Mouse (Mus musculus): ENCODE results near the gene Syvn1. TPM values are rescaled to one million over a fixed set of nuclear protein-coding genes. Genes with fewer than 3 reads are reported as not detected.

Gene Syvn1
- polyA plus RNA-seq, 1 experiment from 2014 or later: 25.0 TPM

- Histone ChIP-seq H3K4me3 (replicated peaks; ENCODE audit: low read depth, low read length) (peak overlapping the region; percentile 94), H3K27me3 (ENCODE audit: insufficient read depth, low read length) (no peaks in the 10 kb centered on the region), H3K27ac (peak overlapping the region; percentile 98), H3K9ac (ENCODE audit: low read depth, low read length) (peak overlapping the region; percentile 86), H3K4me1 (replicated peaks; ENCODE audit: insufficient read depth, low read length) (peaks cover 20% of the 10 kb centered on the region), H3K4me2 (ENCODE audit: low read length) (peak overlapping the region; percentile 100), H3K36me3 (ENCODE audit: insufficient read depth, low read length) (no peaks in the 10 kb centered on the region; the same call in 1 of the 2 replicates), H3K9me3 (replicated peaks; ENCODE audit: low read length) (no peaks in the 10 kb centered on the region)
- no peak for TF ChIP-seq CTCF (IDR thresholded peaks at IDR 0.05; ENCODE audit: low read depth)
- 45% methylated on average over 5 of the region's 5 CpGs for WGBS
- no peak for DNase-seq (ENCODE audit: low spot score)
- ATAC-seq (replicated peaks; ENCODE audit: low FRiP score, low read depth): no peak
Observed at GRCm38 (mm10) chr19:6062418-6062817, 16.0 kb downstream of the Syvn1 start.

GRCm38 (mm10) chr19:6063081-6063480, 16.7 kb downstream of the Syvn1 start:
- Histone ChIP-seq H3K9me3 (replicated peaks; ENCODE audit: low read length) (no peaks in the 10 kb centered on the region), H3K36me3 (ENCODE audit: insufficient read depth, low read length) (no peaks in the 10 kb centered on the region; the same call in 1 of the 2 replicates), H3K4me3 (replicated peaks; ENCODE audit: low read depth, low read length) (no peak overlapping the region), H3K9ac (ENCODE audit: low read depth, low read length) (peak overlapping the region; percentile 86; the same call in 1 of the 2 replicates), H3K4me1 (replicated peaks; ENCODE audit: insufficient read depth, low read length) (peaks cover 22% of the 10 kb centered on the region), H3K27me3 (ENCODE audit: insufficient read depth, low read length) (no peaks in the 10 kb centered on the region), H3K4me2 (ENCODE audit: low read length) (no peak overlapping the region), H3K27ac (no peak overlapping the region)
- ATAC-seq (replicated peaks; ENCODE audit: low FRiP score, low read depth): no peak
- no peak for TF ChIP-seq CTCF (IDR thresholded peaks at IDR 0.05; ENCODE audit: low read depth)
- DNase-seq (ENCODE audit: low spot score): no peak
- 89% methylated on average over 6 of the region's 6 CpGs for WGBS

- H3K9me3 ChIP-seq (replicated peaks; ENCODE audit: low read length): no peaks in the 10 kb centered on the region
- no peaks in the 10 kb centered on the region for H3K27me3 ChIP-seq (ENCODE audit: insufficient read depth, low read length)
- peak overlapping the region; percentile 86 for H3K4me2 ChIP-seq (ENCODE audit: low read length)
- 27% methylated on average over 5 of the region's 5 CpGs for WGBS
- peak overlapping the region; percentile 37; the same call in 1 of the 2 replicates for H3K4me3 ChIP-seq (replicated peaks; ENCODE audit: low read depth, low read length)
- H3K27ac ChIP-seq: peak overlapping the region; percentile 70; the same call in 1 of the 2 replicates
- H3K9ac ChIP-seq (ENCODE audit: low read depth, low read length): peak overlapping the region; percentile 41; the same call in 1 of the 2 replicates
- no peak for DNase-seq (ENCODE audit: low spot score)
- no peak for TF ChIP-seq CTCF (IDR thresholded peaks at IDR 0.05; ENCODE audit: low read depth)
- ATAC-seq (replicated peaks; ENCODE audit: low FRiP score, low read depth): no peak
- H3K4me1 ChIP-seq (replicated peaks; ENCODE audit: insufficient read depth, low read length): peaks cover 23% of the 10 kb centered on the region
- H3K36me3 ChIP-seq (ENCODE audit: insufficient read depth, low read length): peaks cover 20% of the 10 kb centered on the region; the same call in 1 of the 2 replicates
Observed at GRCm38 (mm10) chr19:6066571-6066970, 20.2 kb downstream of the Syvn1 start.

GRCm38 (mm10) chr19:6067011-6067723, 20.8 kb downstream of the Syvn1 start:
- H3K4me1 ChIP-seq (replicated peaks; ENCODE audit: insufficient read depth, low read length): peaks cover 18% of the 10 kb centered on the region; the same call in 1 of the 2 replicates
- no peaks in the 10 kb centered on the region for H3K27me3 ChIP-seq (ENCODE audit: insufficient read depth, low read length)
- DNase-seq (ENCODE audit: low spot score): peak; percentile 84
- H3K27ac ChIP-seq: peak overlapping the region; percentile 70
- no peaks in the 10 kb centered on the region for H3K9me3 ChIP-seq (replicated peaks; ENCODE audit: low read length)
- peak; percentile 43 for ATAC-seq (replicated peaks; ENCODE audit: low FRiP score, low read depth)
- 1% methylated on average over 27 of the region's 30 CpGs for WGBS
- peak overlapping the region; percentile 37 for H3K4me3 ChIP-seq (replicated peaks; ENCODE audit: low read depth, low read length)
- TF ChIP-seq CTCF (IDR thresholded peaks at IDR 0.05; ENCODE audit: low read depth): peak; percentile 87
- H3K9ac ChIP-seq (ENCODE audit: low read depth, low read length): peak overlapping the region; percentile 41
- H3K4me2 ChIP-seq (ENCODE audit: low read length): peak overlapping the region; percentile 86
- H3K36me3 ChIP-seq (ENCODE audit: insufficient read depth, low read length): peaks cover 20% of the 10 kb centered on the region; the same call in 1 of the 2 replicates

GRCm38 (mm10) chr19:6067724-6068415, 21.5 kb downstream of the Syvn1 start, which contains the start of gene Tm7sf2:
Gene Tm7sf2 (minus strand): TSS chr19:6068373.
- Histone ChIP-seq H3K4me1 (replicated peaks; ENCODE audit: insufficient read depth, low read length) (peaks cover 13% of the 10 kb centered on the region; the same call in 1 of the 2 replicates), H3K9ac (ENCODE audit: low read depth, low read length) (peak within 1 kb of the TSS; percentile 41), H3K27me3 (ENCODE audit: insufficient read depth, low read length) (no peaks in the 10 kb centered on the region), H3K36me3 (ENCODE audit: insufficient read depth, low read length) (peaks cover 22% of the 10 kb centered on the region; the same call in 1 of the 2 replicates), H3K4me2 (ENCODE audit: low read length) (peak within 1 kb of the TSS; percentile 86), H3K4me3 (replicated peaks; ENCODE audit: low read depth, low read length) (peak within 1 kb of the TSS; percentile 37), H3K9me3 (replicated peaks; ENCODE audit: low read length) (no peaks in the 10 kb centered on the region), H3K27ac (peak within 1 kb of the TSS; percentile 70)
- ATAC-seq (replicated peaks; ENCODE audit: low FRiP score, low read depth): peak; percentile 88
- DNase-seq (ENCODE audit: low spot score): peak; percentile 96
- 7% methylated on average over 33 of the region's 33 CpGs for WGBS
- TF ChIP-seq CTCF (IDR thresholded peaks at IDR 0.05; ENCODE audit: low read depth): no peak; the same call in 1 of the 2 replicates

GRCm38 (mm10) chr19:6068951-6069350, 22.6 kb downstream of the Syvn1 start:
- ATAC-seq (replicated peaks; ENCODE audit: low FRiP score, low read depth) (no peak), DNase-seq (ENCODE audit: low spot score) (no peak)
- Histone ChIP-seq H3K4me2 (ENCODE audit: low read length) (no peak overlapping the region), H3K27me3 (ENCODE audit: insufficient read depth, low read length) (no peaks in the 10 kb centered on the region), H3K36me3 (ENCODE audit: insufficient read depth, low read length) (peaks cover 25% of the 10 kb centered on the region), H3K9ac (ENCODE audit: low read depth, low read length) (no peak overlapping the region), H3K4me1 (replicated peaks; ENCODE audit: insufficient read depth, low read length) (peaks cover 13% of the 10 kb centered on the region; the same call in 1 of the 2 replicates), H3K9me3 (replicated peaks; ENCODE audit: low read length) (no peaks in the 10 kb centered on the region), H3K27ac (no peak overlapping the region), H3K4me3 (replicated peaks; ENCODE audit: low read depth, low read length) (no peak overlapping the region)
- 78% methylated on average over 4 of the region's 4 CpGs for WGBS
- TF ChIP-seq CTCF (IDR thresholded peaks at IDR 0.05; ENCODE audit: low read depth): 0 out of 2 replicates have a peak, but pooled peaks have one; percentile 7
